Mouse (Mus musculus) heart, adult 2 months (tissue): ENCODE measurements at regions not wholly inside any gene's neighbourhood (a gene's known extent, or its start where the extent isn't known, plus 50 kb on each side); places are given as distances from the start of the nearest gene placed in this dataset.

Source experiments
- DNase-seq, 2 experiments: peaks; one replicate each; pipeline ENCODE4 v3.0.0; 2021
- H3K27ac ChIP-seq: fragments of 200-600 bp; 2 replicates; pipeline ENCODE4 v1.8.1; 2022
- H3K27me3 ChIP-seq: fragments of 200-500 bp; 2 replicates; pipeline ENCODE4 v1.6.1; 2012; ENCODE audit warnings: mild to moderate bottlenecking, low read length, inconsistent platforms, mixed read lengths; ENCODE audit not compliant: control insufficient read depth, insufficient read depth
- H3K36me3 ChIP-seq: fragments of 200-500 bp; 2 replicates; pipeline ENCODE4 v1.6.1; 2012; ENCODE audit warnings: low read length, inconsistent platforms; ENCODE audit not compliant: control insufficient read depth, insufficient read depth
- H3K4me1 ChIP-seq: fragments of 200-500 bp; 2 replicates; pipeline ENCODE4 v1.6.1; 2011; ENCODE audit warnings: low read length; ENCODE audit not compliant: control insufficient read depth, insufficient read depth
- H3K4me3 ChIP-seq: fragments of 200-600 bp; 2 replicates; pipeline ENCODE4 v1.8.1; 2022
- H3K79me2 ChIP-seq: fragments of 200-500 bp; replicated peaks from 2 replicates; pipeline ENCODE4 v1.6.1; 2012; ENCODE audit warnings: mild to moderate bottlenecking, inconsistent platforms, low read length, moderate library complexity, mixed read lengths; ENCODE audit not compliant: control insufficient read depth, insufficient read depth
- H3K9ac ChIP-seq: fragments of 200-500 bp; 2 replicates; pipeline ENCODE4 v1.6.1; 2012; ENCODE audit warnings: low read depth, mild to moderate bottlenecking, control low read depth, inconsistent platforms, low read length, mixed read lengths
- CTCF ChIP-seq: fragments of 200-600 bp; IDR thresholded peaks from 2 replicates; pipeline ENCODE4 v1.8.1; 2022; ENCODE audit warnings: antibody characterized with exemption, mild to moderate bottlenecking, moderate library complexity
- EP300 ChIP-seq: fragments of 200-500 bp; IDR thresholded peaks from 2 replicates; pipeline ENCODE4 v1.6.1; 2011; ENCODE audit warnings: low read depth, low read length, control low read depth; ENCODE audit not compliant: insufficient read depth
- POLR2A ChIP-seq: fragments of 200-500 bp; IDR thresholded peaks from 2 replicates; pipeline ENCODE4 v1.6.1; 2011; ENCODE audit warnings: mild to moderate bottlenecking, low read depth, low read length, control low read depth; ENCODE audit not compliant: insufficient read depth
- WGBS: fragments of 180-500 bp; shearing (Covaris S2); methylation state at CpG from one replicate; pipeline ENCODE4 v1.1.7; 2018; 5-methylcytosine and 5-hydroxymethylcytosine counted together
- intact Hi-C: fragments of 180-260 bp; cut with DNase I; formaldehyde crosslinking; loops from one replicate; pipeline ENCODE4 v1.15.1; 2025

DNA sequence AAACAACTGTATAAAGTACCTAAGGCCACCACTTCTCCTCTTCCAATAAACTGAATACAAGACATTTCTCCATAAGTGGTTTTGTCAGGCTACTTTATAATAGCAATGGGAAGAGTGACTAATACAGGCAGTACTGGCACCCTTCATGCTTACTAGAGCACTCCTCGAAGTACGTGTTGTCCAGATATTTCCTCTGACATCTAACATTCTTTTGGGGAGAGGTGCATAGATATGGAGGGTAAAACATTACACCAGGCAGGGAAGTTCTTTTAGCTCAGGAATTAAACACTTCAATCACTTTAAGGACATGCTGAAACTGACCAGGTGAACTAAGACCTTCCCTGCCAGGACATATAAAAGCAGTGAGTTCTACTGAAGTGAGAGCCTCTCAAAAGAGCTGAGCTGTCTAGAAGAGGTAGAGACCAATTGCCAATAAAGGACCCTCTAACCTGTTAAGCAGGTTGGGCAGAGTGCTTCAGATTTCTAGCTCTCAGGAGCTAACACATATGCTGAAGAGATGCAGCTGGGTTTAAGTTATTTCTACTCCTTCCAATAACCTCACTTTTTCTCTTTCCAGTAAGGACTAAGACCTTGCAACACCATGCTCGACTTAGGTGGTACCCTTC lies 318.7 kb upstream of the Robo2 start:
- TF ChIP-seq EP300, result no peak
- TF ChIP-seq CTCF, result no peak
- TF ChIP-seq POLR2A, result no peak
- H3K4me1 ChIP-seq, result no peaks in the 10 kb centered on the region
- no peaks in the 10 kb centered on the region for H3K36me3 ChIP-seq
- no peaks in the 10 kb centered on the region for H3K27me3 ChIP-seq
- no peak overlapping the region for H3K4me3 ChIP-seq
- intact Hi-C loops, result no loop called here
- WGBS, result 34% methylated on average over 3 of the region's 3 CpGs
- no peak for DNase-seq
- H3K9ac ChIP-seq, result no peak overlapping the region
- H3K27ac ChIP-seq, result no peak overlapping the region
- H3K79me2 ChIP-seq, result no peaks in the 10 kb centered on the region

GRCm38 (mm10) chr16:74723217-74723616 lies 311.6 kb upstream of the Robo2 start:
- intact Hi-C loops, result no loop called here
- Histone ChIP-seq H3K4me3 (no peak overlapping the region), H3K36me3 (no peaks in the 10 kb centered on the region), H3K27ac (no peak overlapping the region), H3K79me2 (no peaks in the 10 kb centered on the region), H3K4me1 (no peaks in the 10 kb centered on the region), H3K27me3 (no peaks in the 10 kb centered on the region), H3K9ac (no peak overlapping the region)
- no peak for DNase-seq
- TF ChIP-seq POLR2A, result no peak
- TF ChIP-seq EP300, result no peak
- TF ChIP-seq CTCF, result no peak
- 69% methylated on average over 1 of the region's 1 CpGs for WGBS

- Histone ChIP-seq H3K36me3 (no peaks in the 10 kb centered on the region), H3K9ac (no peak overlapping the region), H3K27me3 (no peaks in the 10 kb centered on the region), H3K27ac (no peak overlapping the region), H3K4me1 (no peaks in the 10 kb centered on the region), H3K4me3 (no peak overlapping the region), H3K79me2 (no peaks in the 10 kb centered on the region)
- no peak for DNase-seq
- WGBS, result 83% methylated on average over 2 of the region's 2 CpGs
- intact Hi-C loops, result no loop called here
- no peak for TF ChIP-seq EP300
- TF ChIP-seq POLR2A, result no peak
- no peak for TF ChIP-seq CTCF
Observed at GRCm38 (mm10) chr16:74718154-74718553, 306.5 kb upstream of the Robo2 start.

- TF ChIP-seq POLR2A (no peak), EP300 (no peak)
- 95% methylated on average over 1 of the region's 1 CpGs for WGBS
- no peaks in the 10 kb centered on the region for H3K4me1 ChIP-seq
- no peak for DNase-seq
- no peaks in the 10 kb centered on the region for H3K36me3 ChIP-seq
- H3K27ac ChIP-seq, result no peak overlapping the region
- H3K9ac ChIP-seq, result no peak overlapping the region
- no peaks in the 10 kb centered on the region for H3K27me3 ChIP-seq
- H3K4me3 ChIP-seq, result no peak overlapping the region
- no peaks in the 10 kb centered on the region for H3K79me2 ChIP-seq
- intact Hi-C loops, result no loop called here
Observed at GRCm38 (mm10) chr16:74717622-74718021, 306.0 kb upstream of the Robo2 start.

DNA sequence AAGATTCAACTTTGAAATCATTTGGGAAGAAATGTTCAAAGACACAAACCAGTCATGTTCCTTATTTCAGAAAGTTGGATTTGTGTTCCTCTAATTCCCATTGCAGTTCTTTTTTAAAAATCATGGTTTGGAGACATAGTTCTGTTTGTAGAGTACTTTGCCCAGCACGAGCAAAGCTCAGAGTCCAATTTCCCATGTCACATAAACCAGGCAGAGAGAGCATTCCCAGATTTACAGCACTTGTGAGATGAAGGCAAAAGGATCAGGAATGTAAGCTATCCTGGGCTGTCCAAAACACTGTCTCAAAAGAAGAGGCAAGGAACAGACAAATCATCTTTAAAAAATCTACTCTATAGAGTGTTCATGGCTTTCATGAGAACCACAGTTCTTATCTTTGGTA lies 303.3 kb upstream of the Robo2 start:
- H3K79me2 ChIP-seq, result no peaks in the 10 kb centered on the region
- H3K27ac ChIP-seq, result no peak overlapping the region
- no peaks in the 10 kb centered on the region for H3K4me1 ChIP-seq
- no peaks in the 10 kb centered on the region for H3K27me3 ChIP-seq
- no peak overlapping the region for H3K9ac ChIP-seq
- 51% methylated on average over 1 of the region's 1 CpGs for WGBS
- no peak for DNase-seq
- TF ChIP-seq EP300 (no peak), POLR2A (no peak), CTCF (no peak)
- H3K4me3 ChIP-seq, result no peak overlapping the region
- no peaks in the 10 kb centered on the region for H3K36me3 ChIP-seq
- intact Hi-C loops, result no loop called here

DNA sequence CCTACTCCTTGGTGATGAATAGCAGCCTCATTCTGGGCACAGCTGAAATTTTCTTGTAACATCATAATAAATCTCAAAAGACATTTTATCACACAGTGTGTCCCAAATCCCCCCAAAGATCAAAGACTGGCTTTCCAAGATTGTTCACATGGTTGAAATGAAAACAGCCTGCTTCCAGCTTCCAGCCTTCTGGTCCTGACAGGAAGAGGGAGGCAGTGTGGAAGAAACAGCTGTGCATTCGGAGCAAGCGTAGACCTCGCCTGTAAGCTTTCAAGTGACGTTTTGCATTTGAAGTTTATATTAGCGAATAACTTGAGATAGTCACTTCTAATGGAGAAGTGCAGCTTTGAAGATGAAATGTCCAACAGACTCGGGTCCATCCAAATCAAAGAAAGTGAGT lies 300.9 kb upstream of the Robo2 start:
- WGBS, result 43% methylated on average over 6 of the region's 6 CpGs
- Histone ChIP-seq H3K79me2 (no peaks in the 10 kb centered on the region), H3K9ac (no peak overlapping the region), H3K4me1 (no peaks in the 10 kb centered on the region), H3K36me3 (no peaks in the 10 kb centered on the region), H3K4me3 (no peak overlapping the region), H3K27ac (no peak overlapping the region), H3K27me3 (no peaks in the 10 kb centered on the region)
- no peak for TF ChIP-seq EP300
- TF ChIP-seq POLR2A, result no peak
- no peak for TF ChIP-seq CTCF
- intact Hi-C loops, result no loop called here
- DNase-seq, result no peak
